Mouse (Mus musculus) cerebellum, adult 9-11 months (tissue): ENCODE data around the gene Zfp638.
"Not testable (repeated sequence)": the region's sequence is repeated elsewhere in the genome, so short reads cannot be mapped to it uniquely, and the experiment has no call there.

ENCODE experiments used
- DNase-seq: peaks from one replicate; pipeline ENCODE4 v3.0.0; 2022

Gene Zfp638

DNA sequence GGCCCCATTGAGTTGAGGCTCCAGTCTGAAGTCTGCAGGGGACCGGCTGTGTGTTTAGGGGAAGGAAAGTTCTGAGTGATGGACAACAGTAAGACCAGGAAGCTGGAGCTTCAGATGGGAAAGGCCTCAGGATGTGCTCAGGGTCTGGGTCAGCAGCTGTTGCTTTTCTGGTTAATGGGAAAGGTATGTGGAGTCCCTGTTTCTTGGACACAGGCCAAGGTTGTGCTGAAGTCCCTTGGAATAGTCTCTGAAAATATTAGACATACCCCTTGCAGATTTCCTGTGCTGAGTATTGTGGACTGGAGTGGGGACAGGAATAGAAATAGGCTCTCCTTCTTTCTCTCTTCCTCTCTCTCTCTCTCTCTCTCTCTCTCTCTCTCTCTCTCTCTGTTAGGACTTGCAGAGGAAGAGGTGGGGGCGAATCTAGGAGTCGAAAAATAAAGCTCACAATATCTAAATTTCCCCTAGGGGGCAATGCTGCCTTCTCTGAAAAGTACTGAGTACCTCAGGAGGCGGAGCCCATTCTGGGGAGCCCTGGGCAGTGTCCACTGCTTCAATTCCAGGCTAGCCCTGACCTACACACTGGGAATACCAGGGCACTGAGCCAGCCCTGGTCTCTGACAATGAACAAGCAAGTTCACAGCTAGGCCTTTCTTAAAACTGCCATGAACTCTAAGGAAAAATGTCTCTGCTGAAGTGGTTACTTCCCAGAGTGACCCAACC is 148.2 kb downstream of the Zfp638 start:
- not testable (repeated sequence) for DNase-seq

DNA sequence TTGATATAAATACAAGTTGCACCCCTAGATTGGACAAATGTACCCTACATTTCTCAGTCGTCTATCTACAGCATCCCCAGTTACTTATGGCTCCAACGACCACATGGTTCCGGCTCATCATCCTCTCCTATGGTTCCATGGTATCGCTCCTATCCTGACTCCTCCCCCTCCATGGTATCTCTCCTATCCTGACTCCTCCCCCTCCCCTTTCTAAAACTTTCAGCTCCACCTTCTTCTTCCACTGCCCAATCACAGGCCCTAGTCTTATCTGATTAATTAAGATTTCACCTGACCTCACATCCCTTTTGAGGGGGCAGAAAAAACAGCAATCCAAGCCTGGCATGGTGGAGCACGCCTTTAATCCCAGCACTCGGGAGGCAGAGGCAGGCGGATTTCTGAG is 149.9 kb downstream of the Zfp638 start:
- no peak for DNase-seq

DNA sequence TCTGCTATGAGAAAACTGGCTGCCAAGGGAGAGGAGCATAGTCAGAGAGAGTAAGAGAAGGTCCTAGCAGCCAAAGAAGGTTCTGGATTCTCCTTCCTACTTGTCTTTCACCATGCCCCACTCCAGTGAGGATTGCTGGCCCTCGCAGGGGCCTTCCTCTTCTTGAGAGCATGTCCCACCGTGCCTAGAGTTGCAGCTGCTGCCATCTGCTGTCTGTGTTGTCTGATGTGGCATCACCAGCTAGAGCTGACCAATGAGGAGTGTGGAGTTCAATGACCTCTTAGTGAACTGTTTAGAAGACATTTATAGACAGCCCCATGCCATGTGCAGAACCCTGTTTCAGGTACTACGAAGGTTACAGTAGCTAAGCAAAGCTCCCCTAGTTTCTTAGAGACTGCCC is 150.5 kb downstream of the Zfp638 start:
- DNase-seq, result no peak

DNA sequence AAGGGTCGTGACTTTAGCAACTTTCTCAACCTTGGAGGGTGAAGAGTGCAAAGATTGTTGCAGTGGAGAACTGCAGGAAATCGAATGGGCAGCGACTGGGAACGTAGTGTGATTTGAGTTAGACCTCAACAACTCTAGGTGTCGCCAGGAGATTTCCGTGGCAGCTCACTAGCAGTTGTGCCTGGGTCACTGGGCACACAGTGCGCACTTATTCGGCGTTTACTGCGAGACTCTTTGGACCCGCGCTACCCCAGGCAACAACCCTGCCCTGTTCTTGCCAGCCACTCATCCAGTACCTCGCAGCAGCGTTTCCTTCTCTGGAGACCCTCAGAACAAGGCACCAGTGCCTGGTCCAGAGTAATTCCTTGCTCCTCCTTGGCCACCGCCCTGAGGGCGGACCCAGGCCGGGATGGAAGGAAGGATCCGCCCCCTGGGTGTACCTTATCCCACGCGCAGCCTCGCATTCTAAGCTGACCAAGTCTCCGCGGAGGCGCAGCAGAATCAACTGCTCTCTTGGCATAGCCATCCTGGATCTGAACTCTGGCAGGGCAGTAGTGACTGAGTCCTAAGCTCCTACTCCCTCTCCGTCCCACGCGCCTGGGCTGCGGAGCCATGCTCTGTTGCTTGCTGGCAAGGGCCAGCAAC is 152.1 kb downstream of the Zfp638 start:
- DNase-seq, result no peak

DNA sequence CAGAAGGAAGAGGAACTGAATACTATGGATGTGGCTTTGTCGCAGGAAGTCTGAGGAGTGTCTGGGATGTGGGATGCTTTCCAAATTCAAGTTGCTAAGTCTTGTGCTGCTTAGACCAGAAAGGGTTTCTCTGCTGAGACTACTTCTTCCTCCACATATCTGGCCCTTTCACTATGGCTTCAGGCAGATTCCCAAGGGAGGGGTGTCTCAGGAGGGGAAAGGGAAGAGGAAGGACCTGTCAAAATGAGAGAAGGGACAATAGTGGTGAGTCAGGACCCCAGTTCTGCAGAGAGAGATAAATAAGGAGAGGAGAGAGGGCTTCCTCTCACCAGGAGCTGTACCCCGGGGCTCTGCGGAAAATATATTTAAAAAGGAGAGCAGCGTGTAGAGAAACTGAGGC is 153.1 kb downstream of the Zfp638 start:
- DNase-seq, result no peak

DNA sequence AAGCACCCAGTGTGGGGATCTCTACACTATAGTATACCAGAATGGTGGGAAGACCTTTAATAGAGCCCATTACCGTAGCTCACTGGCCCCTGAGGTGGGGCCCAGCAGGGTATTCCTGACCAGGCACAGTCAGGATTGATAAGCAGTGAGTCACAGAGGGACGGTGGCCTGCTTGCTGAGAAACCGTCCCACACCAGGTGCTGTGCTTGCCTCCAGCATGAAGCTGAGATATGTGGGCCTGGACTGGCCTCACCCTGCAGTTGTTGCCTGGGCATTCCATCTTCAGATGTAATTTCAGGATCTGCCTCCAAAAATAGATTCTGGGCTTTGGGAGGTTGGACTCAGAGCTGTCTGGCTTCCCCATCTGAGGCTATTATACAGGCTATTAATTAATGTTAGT is 155.1 kb downstream of the Zfp638 start:
- no peak for DNase-seq

DNA sequence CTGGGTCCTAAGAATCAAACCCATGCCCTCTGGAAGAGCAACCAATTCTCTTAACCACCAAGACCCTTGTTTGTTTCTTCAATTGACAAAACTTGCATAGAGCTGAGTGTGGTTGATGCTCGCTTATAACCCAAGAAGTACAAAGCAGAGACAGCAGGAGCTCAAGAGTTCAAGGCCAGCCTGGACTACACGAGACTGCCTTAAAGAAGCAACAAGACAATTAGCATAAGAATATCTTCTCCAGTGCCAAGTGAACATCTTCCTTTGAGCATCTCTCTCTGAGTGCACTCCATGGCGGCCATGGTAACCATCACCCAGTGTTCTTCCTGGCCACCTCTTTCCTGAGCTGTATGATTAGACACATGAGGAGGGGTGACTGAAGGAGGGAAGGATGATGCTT is 158.7 kb downstream of the Zfp638 start:
- DNase-seq, result no peak

DNA sequence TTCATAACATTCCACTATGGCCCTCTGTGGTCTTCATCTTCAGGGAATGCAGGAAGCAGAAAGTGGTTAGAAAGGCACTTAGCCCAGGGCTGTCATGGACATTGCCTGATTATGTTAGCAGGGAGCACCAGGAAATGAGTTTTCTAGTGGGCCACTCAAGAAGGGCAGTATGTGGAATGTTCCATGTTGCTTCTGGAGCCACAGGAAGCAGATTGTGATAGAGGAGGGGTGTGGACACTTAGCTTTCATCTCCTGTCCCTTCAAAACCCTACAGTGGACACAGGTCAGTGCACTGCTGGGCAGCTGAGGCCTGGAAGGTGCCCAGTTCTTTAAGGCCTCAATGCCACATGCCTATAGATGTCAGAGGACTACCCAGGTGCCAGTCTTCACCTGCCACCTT is 161.9 kb downstream of the Zfp638 start:
- no peak for DNase-seq

DNA sequence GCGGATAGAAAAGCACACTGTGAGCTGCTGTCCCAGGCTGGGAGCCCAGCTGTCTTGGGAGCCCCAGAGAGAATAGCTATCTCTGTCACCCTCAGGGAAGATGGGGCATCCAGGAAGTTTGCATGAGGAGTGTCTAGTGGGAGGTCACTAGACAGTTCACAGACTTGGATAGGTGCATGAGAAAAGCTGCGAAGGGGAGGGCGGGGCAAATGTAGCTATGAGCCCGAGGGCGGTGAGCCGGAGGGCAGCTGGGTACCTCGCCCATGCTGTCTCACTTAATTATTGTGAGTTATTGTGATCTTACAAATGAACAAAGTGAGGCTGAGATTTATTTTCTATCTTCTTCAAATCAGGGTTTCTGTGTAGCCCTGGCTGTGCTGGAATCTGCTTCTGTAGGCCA is 162.9 kb downstream of the Zfp638 start:
- DNase-seq, result no peak

DNA sequence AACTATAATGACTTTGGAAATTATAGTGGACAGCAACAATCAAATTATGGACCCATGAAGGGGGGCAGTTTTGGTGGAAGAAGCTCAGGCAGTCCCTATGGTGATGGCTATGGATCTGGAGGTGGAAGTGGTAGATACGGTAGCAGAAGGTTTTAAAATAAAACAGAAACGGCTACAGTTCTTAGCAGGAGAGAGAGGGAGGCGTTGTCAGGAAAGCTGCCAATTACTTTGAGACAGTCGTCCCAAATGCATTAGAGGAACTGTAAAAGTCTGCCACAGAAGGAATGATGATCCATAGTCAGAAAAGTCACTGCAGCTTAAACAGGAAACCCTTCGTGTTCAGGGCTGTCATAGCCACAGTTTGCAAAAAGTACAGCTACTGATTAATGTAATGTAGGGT is 165.6 kb downstream of the Zfp638 start:
- DNase-seq, result not testable (repeated sequence)
